Mouse (Mus musculus) liver, adult 10 weeks (tissue): ENCODE data around the gene Lactbl1. TPM values are rescaled to one million over a fixed set of nuclear protein-coding genes. Genes with fewer than 3 reads are reported as not detected.

Source experiments
- polyA plus RNA-seq: library from polyadenylated mRNA; stranded (reverse); fragments of 350-450 nt; fragmentation: Illumina TruSeq; extraction: RNeasy Lipid Tissue Mini Kit (QIAGEN cat#74804); gene quantifications from one replicate; pipeline ENCODE4 v1.2.3, GENCODE M21; 2014; ENCODE audit warnings: low read depth, low replicate concordance

Lactbl1 gene
- polyA plus RNA-seq = not detected

DNA sequence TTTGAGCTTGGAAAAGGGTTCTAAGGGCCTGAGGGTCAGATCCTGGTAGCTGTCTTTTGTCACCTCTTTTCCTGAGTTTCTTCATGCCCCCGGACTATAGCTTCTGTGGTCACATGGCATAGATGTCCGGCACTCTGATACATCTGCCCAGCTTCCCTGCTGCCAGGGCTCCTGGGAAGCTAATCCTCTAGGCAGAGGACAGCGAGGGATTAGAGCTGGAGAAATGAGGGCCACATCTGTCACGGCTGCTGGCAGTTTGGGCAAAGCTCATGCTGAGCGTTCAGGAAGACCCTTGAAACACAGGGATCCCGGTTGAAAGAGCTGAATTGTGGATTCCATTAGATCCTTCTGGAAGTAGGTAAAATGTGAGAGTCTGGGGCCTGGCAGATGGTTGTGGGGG, at the start of gene Lactbl1:
Gene Lactbl1 (plus strand): TSS at position 234 of the 400 bp plus-strand sequence.

DNA sequence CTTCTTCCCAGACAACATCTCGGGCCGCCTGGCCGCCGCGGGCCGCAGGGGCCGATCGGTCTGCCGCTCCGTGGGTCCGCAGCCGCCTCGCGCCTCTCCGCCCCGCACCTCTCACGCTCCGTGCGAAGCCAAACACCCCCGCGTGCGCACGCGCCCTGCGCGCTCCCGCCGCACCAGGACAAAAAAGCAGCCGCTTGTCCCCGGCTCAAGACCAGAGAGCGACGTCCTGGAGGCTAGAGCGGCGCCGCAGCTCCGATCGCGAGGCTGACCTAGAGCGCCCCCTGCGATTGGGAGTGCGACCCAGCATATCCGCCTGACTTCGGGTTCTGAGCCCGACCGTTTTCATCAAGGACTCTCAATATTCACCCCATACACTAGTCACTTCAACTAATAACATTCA, 19.9 kb upstream of the Lactbl1 start, which contains the start of gene Kdm1a:
Gene Kdm1a (minus strand): TSS at position 156 of the 400 bp plus-strand sequence.

DNA sequence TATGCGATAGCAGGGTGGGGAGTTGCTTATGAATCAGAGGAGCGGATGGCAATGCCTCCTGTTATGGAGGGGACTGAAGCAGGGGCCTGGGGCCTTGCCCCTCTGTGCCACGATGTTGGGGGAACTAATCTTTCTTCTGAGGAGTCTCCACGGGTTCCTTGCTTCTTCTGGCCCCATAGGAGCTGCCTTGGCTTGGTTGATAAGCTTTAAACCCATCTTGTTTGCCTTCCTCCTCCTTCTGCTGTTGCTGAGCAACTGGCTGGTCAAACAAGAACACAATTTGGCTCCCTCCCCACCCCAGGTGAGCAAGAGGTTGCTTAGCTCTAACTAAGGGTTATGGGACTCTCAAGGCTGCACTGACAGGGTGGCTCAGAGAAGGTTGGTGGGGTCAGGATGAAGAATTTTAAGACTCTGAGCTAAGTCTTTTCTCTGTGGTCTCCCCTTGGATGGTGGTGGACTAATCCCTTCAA, 12.0 kb upstream of the Lactbl1 start, which contains the start of gene Tex46:
Gene Tex46 (plus strand): TSS at position 51 of the 470 bp plus-strand sequence.

Other genes with a start within 250 kb of the Lactbl1 start
- gene Htr1d, start 199.1 kb upstream of the Lactbl1 start, polyA plus RNA-seq = not detected
- gene 6030445D17Rik, start 160.4 kb upstream of the Lactbl1 start, polyA plus RNA-seq = not detected
- gene Luzp1, start 152.9 kb upstream of the Lactbl1 start, polyA plus RNA-seq = 7.8 TPM
- 19.8 TPM for gene Kdm1a, start 19.9 kb upstream of the Lactbl1 start, polyA plus RNA-seq
- gene Tex46, start 12.2 kb upstream of the Lactbl1 start, polyA plus RNA-seq = not detected
- not detected for gene Ephb2, start 213.4 kb downstream of the Lactbl1 start, polyA plus RNA-seq